ENCODE assay signal across 26 mouse cellular contexts in genomic region chr5:35591497-35591896, GRCm38 (mm10). TPM values are rescaled to one million over a fixed set of nuclear protein-coding genes. Genes with fewer than 3 reads are reported as not detected.
A peak's percentile ranks its signal among the peaks of the same experiment; 100 is the strongest.
DNase-seq lines count a peak whose midpoint lies in the region; ATAC-seq and TF ChIP-seq lines count a peak whose summit lies in the region.
"Had no signal": no experiment of that assay in that cellular context is flagged by ENCODE, and none has a peak within 500 bp of the region (broad histone marks: within the 10 kb centered on the region; RNA-seq: fewer than 3 reads in every experiment).

No protein-coding gene starts in this region.

- no peak overlapping the region for H3K4me2 ChIP-seq in kidney, embryonic 15.5 days
- no peak overlapping the region for H3K4me2 ChIP-seq in kidney, embryonic 16.5 days (replicated peaks; ENCODE audit: low read depth, low read length)
- H3K4me2 ChIP-seq: embryonic facial prominence, embryonic 12.5 days; embryonic facial prominence, embryonic 15.5 days; heart, embryonic 12.5 days; heart, embryonic 15.5 days; hindbrain, embryonic 13.5 days had no signal

- H3K27ac ChIP-seq in kidney, embryonic 15.5 days, result no peak overlapping the region
- H3K27ac ChIP-seq in kidney, embryonic 16.5 days (ENCODE audit: low read length), result no peak overlapping the region
- no peak overlapping the region for H3K27ac ChIP-seq in ES-E14 (ENCODE audit: insufficient read depth, low read depth, low read length, poor library complexity, severe bottlenecking)
- H3K27ac ChIP-seq: embryonic facial prominence, embryonic 12.5 days; embryonic facial prominence, embryonic 15.5 days; gastrocnemius, adult 2 months; heart, embryonic 15.5 days; hindbrain, embryonic 10.5 days; hindbrain, embryonic 13.5 days had no signal

- no peaks in the 10 kb centered on the region for H3K9me3 ChIP-seq in kidney, embryonic 15.5 days (replicated peaks)
- peaks cover 7% of the 10 kb centered on the region; the same call in 1 of the 2 replicates for H3K9me3 ChIP-seq in kidney, embryonic 16.5 days (ENCODE audit: low read length)
- no peaks in the 10 kb centered on the region for H3K9me3 ChIP-seq in ES-E14 (ENCODE audit: control insufficient read depth, insufficient read depth, low read depth, low read length)
- H3K9me3 ChIP-seq: embryonic facial prominence, embryonic 12.5 days; embryonic facial prominence, embryonic 15.5 days; heart, embryonic 15.5 days had no signal

- ATAC-seq in kidney, embryonic 15.5 days (replicated peaks; ENCODE audit: low FRiP score), result no peak
- ATAC-seq in kidney, embryonic 16.5 days (ENCODE audit: low FRiP score, low TSS enrichment), result no peak
- ATAC-seq: CD4-positive, CD25-positive, alpha-beta regulatory T cell, adult 4 months; forebrain, embryonic 14.5 days; forebrain, postnatal 0 days; hindbrain, embryonic 16.5 days had no signal

- in situ Hi-C loops in ES-E14 (cut with MboI; ENCODE audit: low sequenced_read_pairs in 2 of 2, unreplicated experiment in 2 of 2), result loop anchor here in 1 of 2 experiments (10.0 kb wide), 2 partner anchors 123 to 263 kb away; no protein-coding TSS in a partner anchor

- 80% methylated on average over 4 of the region's 4 CpGs for WGBS in kidney, embryonic 15.5 days
- WGBS in kidney, embryonic 16.5 days, result 82% methylated on average over 3 of the region's 4 CpGs

- no peak overlapping the region for H3K4me3 ChIP-seq in kidney, embryonic 15.5 days (replicated peaks)
- H3K4me3 ChIP-seq in kidney, embryonic 16.5 days (ENCODE audit: low read length), result no peak overlapping the region
- no peak overlapping the region for H3K4me3 ChIP-seq in ES-E14 (ENCODE audit: insufficient read depth in 1 of 2, low read depth in 1 of 2, low read length in 2 of 2, poor library complexity in 1 of 2, severe bottlenecking in 1 of 2)
- H3K4me3 ChIP-seq: embryonic facial prominence, embryonic 12.5 days; embryonic facial prominence, embryonic 15.5 days; gastrocnemius, adult 2 months; heart, embryonic 12.5 days; heart, embryonic 15.5 days; hindbrain, embryonic 10.5 days; hindbrain, embryonic 13.5 days had no signal

- 0 out of 2 replicates have a peak, but pooled peaks cover 3% of the 10 kb centered on the region for H3K4me1 ChIP-seq in kidney, embryonic 15.5 days
- no peaks in the 10 kb centered on the region for H3K4me1 ChIP-seq in kidney, embryonic 16.5 days (ENCODE audit: insufficient read depth, low read length)
- H3K4me1 ChIP-seq in ES-E14 (ENCODE audit: control insufficient read depth in 2 of 2, insufficient read depth in 2 of 2, low read length in 2 of 2, poor library complexity in 1 of 2), result peaks cover 0 to 5% of the 10 kb centered on the region in 2 experiments; a peak in 1 of 4 replicates
- H3K4me1 ChIP-seq: embryonic facial prominence, embryonic 12.5 days; embryonic facial prominence, embryonic 15.5 days; heart, embryonic 12.5 days; heart, embryonic 15.5 days; hindbrain, embryonic 10.5 days; hindbrain, embryonic 13.5 days had no signal

- no peak overlapping the region for H3K9ac ChIP-seq in kidney, embryonic 15.5 days
- H3K9ac ChIP-seq in kidney, embryonic 16.5 days (replicated peaks; ENCODE audit: low read length), result no peak overlapping the region
- no peak overlapping the region for H3K9ac ChIP-seq in ES-E14 (ENCODE audit: insufficient read depth, low read depth, low read length, poor library complexity, severe bottlenecking)
- H3K9ac ChIP-seq: embryonic facial prominence, embryonic 12.5 days; embryonic facial prominence, embryonic 15.5 days; forebrain, postnatal 0 days; heart, embryonic 12.5 days; heart, embryonic 15.5 days; hindbrain, embryonic 13.5 days had no signal

- peak; percentile 40 for DNase-seq in kidney, adult 18-20 months
- peak; percentile 37 to 79 for DNase-seq in kidney, postnatal 25 days
- DNase-seq in ES-E14 (ENCODE audit: low read depth, low spot score), result no peak
- DNase-seq in gastrocnemius, postnatal 25 days, result no peak
- DNase-seq: adrenal gland, adult 2 months; adrenal gland, postnatal 14 days; cerebellum, adult 11 months; cerebellum, adult 2 months; cerebellum, adult 9-11 months; cerebellum, postnatal 25 days; forebrain, postnatal 0 days; gastrocnemius, postnatal 14 days; heart, postnatal 10 days; heart, postnatal 36 days had no signal

- H3K27me3 ChIP-seq in kidney, embryonic 15.5 days, result no peaks in the 10 kb centered on the region
- no peaks in the 10 kb centered on the region for H3K27me3 ChIP-seq in kidney, embryonic 16.5 days (ENCODE audit: insufficient read depth, low read length)
- H3K27me3 ChIP-seq: embryonic facial prominence, embryonic 12.5 days; embryonic facial prominence, embryonic 15.5 days; heart, embryonic 15.5 days; hindbrain, embryonic 13.5 days had no signal

- H3K36me3 ChIP-seq in kidney, embryonic 15.5 days, result peaks cover 58% of the 10 kb centered on the region
- H3K36me3 ChIP-seq in kidney, embryonic 16.5 days (ENCODE audit: insufficient read depth, low read length), result peaks cover 49% of the 10 kb centered on the region
- peaks cover 2% of the 10 kb centered on the region; the same call in 1 of the 2 replicates for H3K36me3 ChIP-seq in ES-E14 (ENCODE audit: control insufficient read depth, insufficient read depth, low read length, poor library complexity, severe bottlenecking)

TF ChIP-seq in ES-E14, 5 proteins besides CTCF, POLR2A, EP300 and RAD21:
- TF ChIP-seq ZC3H11A (IDR thresholded peaks at IDR 0.05; ENCODE audit: borderline replicate concordance, low read depth, low read length), result no peak
- TF ChIP-seq HCFC1 (IDR thresholded peaks at IDR 0.05; ENCODE audit: borderline replicate concordance, insufficient read depth, low read length), result no peak
- peak; percentile 98 for TF ChIP-seq MAFK (IDR thresholded peaks at IDR 0.05; ENCODE audit: insufficient read depth, low read depth, low read length)

RNA-seq across cellular contexts. Expression of gene Acox3, which starts 8.7 kb away (rescaled TPM):
- polyA plus RNA-seq in kidney, embryonic 15.5 days (2015; fragmentation: Nextera tagmentation; extraction: Ambion mirVana), result 12.1 and 12.5 TPM in 2 replicates
- 14.4 and 16.6 TPM in 2 replicates for polyA plus RNA-seq in kidney, embryonic 16.5 days (2015; fragmentation: Nextera tagmentation; extraction: Ambion mirVana)
- 7.2 and 9.1 TPM in 2 replicates for total RNA-seq in ES-E14 (2012; rRNA removed)
- 10 to 100 TPM; 16.4 to 18.9 TPM for total RNA-seq in gastrocnemius, postnatal 25 days (2021)

RNA-seq across cellular contexts. Expression of gene Trmt44, which starts 16.6 kb away (rescaled TPM):
- polyA plus RNA-seq in kidney, embryonic 15.5 days (2015; fragmentation: Nextera tagmentation; extraction: Ambion mirVana), result 8.3 and 10.1 TPM in 2 replicates
- 9.4 and 9.5 TPM in 2 replicates for polyA plus RNA-seq in kidney, embryonic 16.5 days (2015; fragmentation: Nextera tagmentation; extraction: Ambion mirVana)
- 14.9 and 15.1 TPM in 2 replicates for total RNA-seq in ES-E14 (2012; rRNA removed)
- total RNA-seq in gastrocnemius, postnatal 25 days (2021), result 1 to 10 TPM; 1.5 to 1.6 TPM

Comparison
In these comparisons a context has a peak if more than half of its experiments do, and no peak if none do; other contexts are left out.
1. DNase-seq: peak in kidney, adult 18-20 months (single experiment) and kidney, postnatal 25 days (2 of 2); none in ES-E14 (single experiment) and gastrocnemius, postnatal 25 days (single experiment).